Mouse (Mus musculus) lung, adult 2 months (tissue): Measurements from ENCODE around the gene Ttc27.

Experiments
- CTCF ChIP-seq: fragments of 200-500 bp; IDR thresholded peaks from 2 replicates; pipeline ENCODE4 v1.5.1; 2011; ENCODE audit warnings: mild to moderate bottlenecking, low read length, control low read depth; ENCODE audit not compliant: insufficient read depth
- POLR2A ChIP-seq: fragments of 200-500 bp; IDR thresholded peaks from 2 replicates; pipeline ENCODE4 v1.6.1; 2011; ENCODE audit warnings: low read depth, mild to moderate bottlenecking, control low read depth, low read length, borderline replicate concordance; ENCODE audit errors: extremely low read depth

- TF ChIP-seq POLR2A: no peak
- TF ChIP-seq CTCF: no peak
Measured at GRCm38 (mm10) chr17:74864790-74865548, 147.4 kb downstream of the Ttc27 start.
